Mouse (Mus musculus): ENCODE measurements around the gene Taf9. TPM values are rescaled to one million over a fixed set of nuclear protein-coding genes. Genes with fewer than 3 reads are reported as not detected.

Taf9 gene
- 1 to 10 TPM in 1 of 2 experiments, under 1 TPM in 1; 0.95 to 6.8 TPM for polyA plus RNA-seq (2012; fragmentation: generic; extraction: Trizol)

GRCm38 (mm10) chr13:100651439-100652186 is at the start of gene Taf9:
Taf9 (plus strand) TSS chr13:100651579.

GRCm38 (mm10) chr13:100616181-100617087 is 34.9 kb upstream of the Taf9 start, which contains the start of gene Marveld2:
Marveld2 (minus strand) TSS chr13:100616971.

GRCm38 (mm10) chr13:100650550-100651438 is 585 bp upstream of the Taf9 start, which contains the start of the genes Ak6 and Rad17:
Ak6 (plus strand) TSS chr13:100650979.
Rad17 (minus strand) TSS chr13:100651051.

GRCm38 (mm10) chr13:100669291-100670022 is 18.1 kb downstream of the Taf9 start, which contains the start of gene Ccdc125:
Ccdc125 (plus strand) TSS chr13:100669717.

Other genes with a start within 250 kb of the Taf9 start
- under 1 TPM in 1 of 2 experiments, not detected in 1; 0.02 TPM for gene Naip1, start 198.7 kb upstream of the Taf9 start, polyA plus RNA-seq (2012; fragmentation: generic; extraction: Trizol)
- 10 to 100 TPM in 1 of 2 experiments, 1 to 10 TPM in 1; 1.3 to 12.3 TPM for gene Gtf2h2, start 159.0 kb upstream of the Taf9 start, polyA plus RNA-seq (2012; fragmentation: generic; extraction: Trizol)
- gene Ocln, start 98.9 kb upstream of the Taf9 start, polyA plus RNA-seq (2012; fragmentation: generic; extraction: Trizol): not detected
- under 1 TPM in 1 of 2 experiments, not detected in 1; 0.05 TPM for gene Marveld2, start 34.6 kb upstream of the Taf9 start, polyA plus RNA-seq (2012; fragmentation: generic; extraction: Trizol)
- 10 to 100 TPM; 21.5 to 75.0 TPM for gene Ak6, start 600 bp upstream of the Taf9 start, polyA plus RNA-seq (2012; fragmentation: generic; extraction: Trizol)
- 1 to 10 TPM in 1 of 2 experiments, under 1 TPM in 1; 0.62 to 3.4 TPM for gene Rad17, start 528 bp upstream of the Taf9 start, polyA plus RNA-seq (2012; fragmentation: generic; extraction: Trizol)
- gene Ccdc125, start 18.1 kb downstream of the Taf9 start, polyA plus RNA-seq (2012; fragmentation: generic; extraction: Trizol): under 1 TPM; 0.02 to 0.12 TPM
- gene Cdk7, start 79.4 kb downstream of the Taf9 start, polyA plus RNA-seq (2012; fragmentation: generic; extraction: Trizol): 10 to 100 TPM in 1 of 2 experiments, 1 to 10 TPM in 1; 3.5 to 20.1 TPM
- gene Mrps36, start 93.1 kb downstream of the Taf9 start, polyA plus RNA-seq (2012; fragmentation: generic; extraction: Trizol): 100 to 1,000 TPM; 112 to 125 TPM
- gene Cenph, start 124.3 kb downstream of the Taf9 start, polyA plus RNA-seq (2012; fragmentation: generic; extraction: Trizol): 10 to 100 TPM in 1 of 2 experiments, 1 to 10 TPM in 1; 7.1 to 12.2 TPM
- gene Ccnb1, start 135.0 kb downstream of the Taf9 start, polyA plus RNA-seq (2012; fragmentation: generic; extraction: Trizol): 10 to 100 TPM; 22.2 to 86.0 TPM
- gene Slc30a5, start 181.8 kb downstream of the Taf9 start, polyA plus RNA-seq (2012; fragmentation: generic; extraction: Trizol): 10 to 100 TPM in 1 of 2 experiments, 1 to 10 TPM in 1; 3.2 to 19.2 TPM

Data from C3H10T1/2 (cell line).